Mouse (Mus musculus): ENCODE results near the gene Dpp3.
"Not testable (repeated sequence)": the region's sequence is repeated elsewhere in the genome, so short reads cannot be mapped to it uniquely, and the experiment has no call there.

The Dpp3 gene

DNA sequence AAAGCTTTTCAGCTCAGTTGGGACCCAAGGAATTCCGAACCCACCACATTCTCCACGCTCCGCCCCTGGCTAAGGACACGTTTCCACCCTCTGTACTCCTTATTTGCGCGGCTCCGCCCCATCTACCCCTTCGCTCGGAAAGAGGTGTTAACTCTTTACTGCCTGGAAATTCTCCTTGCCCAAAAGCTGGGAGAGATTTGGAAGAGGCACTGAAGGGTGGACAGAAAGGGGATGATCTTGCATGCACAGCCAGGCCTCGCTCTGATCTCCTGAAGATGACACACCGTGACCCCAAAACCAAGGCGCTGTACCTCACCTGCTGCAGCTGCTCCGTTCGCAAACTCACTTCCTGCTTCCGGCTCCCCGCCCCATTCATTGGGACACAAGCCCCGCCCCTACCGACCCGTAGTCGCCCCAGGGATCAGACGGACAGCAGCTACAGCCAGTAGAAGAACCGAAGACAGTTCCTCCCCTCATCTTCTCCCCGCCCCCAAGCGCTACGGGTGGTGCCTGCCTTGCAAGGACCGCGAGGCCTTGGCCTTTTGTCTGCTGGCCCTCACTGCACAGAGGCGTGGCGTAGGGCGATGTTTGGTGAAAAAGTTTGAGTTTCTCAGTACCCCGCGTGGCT is at the start of gene Dpp3:
TSS of gene Dpp3 (minus strand) at position 384 of the 628 bp plus-strand sequence.
- in situ Hi-C loops (cut with MboI, MseI), result no loop called here

GRCm38 (mm10) chr19:4968236-4968635 is 40.1 kb upstream of the Dpp3 start:
- in situ Hi-C loops (cut with MboI, MseI), result no loop called here

- in situ Hi-C loops (cut with MboI, MseI), result loop anchor here in 1 of 2 experiments (5.0 kb wide), 1 partner anchor 340 kb away; no protein-coding TSS in a partner anchor
Measured at GRCm38 (mm10) chr19:4961928-4962601, 34.0 kb upstream of the Dpp3 start, which contains the start of gene Mrpl11. Gene Mrpl11, plus strand, starts transcription at chr19:4962147.

DNA sequence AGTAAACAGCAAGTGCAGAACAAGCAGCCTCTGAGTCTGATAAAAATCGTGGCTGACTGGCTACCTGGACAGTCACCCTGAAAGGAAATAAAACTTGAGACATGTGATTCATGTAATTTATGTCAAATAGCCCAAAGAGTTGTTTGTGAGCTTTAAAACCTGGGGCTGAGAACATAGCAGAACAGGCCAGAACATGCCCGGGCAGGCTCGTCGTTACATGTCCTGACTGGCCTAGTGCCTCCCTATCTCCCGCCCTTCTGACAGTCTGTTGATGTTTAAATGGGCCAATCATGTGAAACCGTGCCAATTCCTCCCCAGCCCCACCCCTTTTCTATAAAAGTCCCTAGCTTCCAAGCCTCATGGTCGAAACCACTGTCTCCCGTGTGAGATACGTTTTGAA is 20.6 kb upstream of the Dpp3 start:
- in situ Hi-C loops (cut with MboI, MseI), result not testable (repeated sequence)

- in situ Hi-C loops (cut with MboI, MseI), result no loop called here
Measured at GRCm38 (mm10) chr19:4945540-4945939, 17.5 kb upstream of the Dpp3 start.

GRCm38 (mm10) chr19:4943253-4943588 is 15.1 kb upstream of the Dpp3 start:
- in situ Hi-C loops (cut with MboI, MseI), result no loop called here

DNA sequence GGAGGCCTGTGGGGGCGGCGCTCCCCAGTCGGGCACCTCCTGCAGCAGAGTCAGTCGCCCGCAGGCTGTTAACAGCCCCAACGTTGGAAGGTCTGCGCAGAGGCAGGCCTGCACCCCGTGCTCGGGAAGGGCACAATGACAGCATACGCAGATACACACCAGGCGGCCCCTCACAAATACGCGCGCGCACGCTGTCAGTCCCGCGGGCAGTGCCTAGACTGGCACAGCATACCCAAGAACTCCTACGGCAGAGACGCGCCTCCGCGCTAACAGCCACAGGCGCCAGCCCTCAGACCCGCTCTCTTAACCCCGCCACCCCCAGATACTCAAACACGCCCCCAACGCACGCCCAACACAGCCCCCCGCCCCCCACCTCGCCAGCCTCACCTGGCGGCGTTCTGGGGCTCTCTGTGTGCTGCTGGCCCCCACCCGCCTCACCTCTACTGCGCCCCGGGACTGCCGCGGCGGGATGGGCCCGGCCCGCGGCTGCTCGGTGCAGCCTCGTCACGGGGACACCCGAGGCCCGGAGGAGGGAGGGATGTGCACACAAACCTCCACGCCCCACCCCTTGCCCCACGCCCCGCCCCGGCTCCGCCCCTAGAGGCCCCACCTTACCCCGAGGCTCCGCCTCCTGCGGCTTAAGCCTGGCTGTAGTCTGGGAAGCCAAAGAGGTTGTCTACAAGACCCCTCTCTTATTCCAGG is 14.6 kb upstream of the Dpp3 start, which contains the start of gene Peli3:
TSS of gene Peli3 (minus strand) at position 577 of the 702 bp plus-strand sequence.
- in situ Hi-C loops (cut with MboI, MseI), result no loop called here

DNA sequence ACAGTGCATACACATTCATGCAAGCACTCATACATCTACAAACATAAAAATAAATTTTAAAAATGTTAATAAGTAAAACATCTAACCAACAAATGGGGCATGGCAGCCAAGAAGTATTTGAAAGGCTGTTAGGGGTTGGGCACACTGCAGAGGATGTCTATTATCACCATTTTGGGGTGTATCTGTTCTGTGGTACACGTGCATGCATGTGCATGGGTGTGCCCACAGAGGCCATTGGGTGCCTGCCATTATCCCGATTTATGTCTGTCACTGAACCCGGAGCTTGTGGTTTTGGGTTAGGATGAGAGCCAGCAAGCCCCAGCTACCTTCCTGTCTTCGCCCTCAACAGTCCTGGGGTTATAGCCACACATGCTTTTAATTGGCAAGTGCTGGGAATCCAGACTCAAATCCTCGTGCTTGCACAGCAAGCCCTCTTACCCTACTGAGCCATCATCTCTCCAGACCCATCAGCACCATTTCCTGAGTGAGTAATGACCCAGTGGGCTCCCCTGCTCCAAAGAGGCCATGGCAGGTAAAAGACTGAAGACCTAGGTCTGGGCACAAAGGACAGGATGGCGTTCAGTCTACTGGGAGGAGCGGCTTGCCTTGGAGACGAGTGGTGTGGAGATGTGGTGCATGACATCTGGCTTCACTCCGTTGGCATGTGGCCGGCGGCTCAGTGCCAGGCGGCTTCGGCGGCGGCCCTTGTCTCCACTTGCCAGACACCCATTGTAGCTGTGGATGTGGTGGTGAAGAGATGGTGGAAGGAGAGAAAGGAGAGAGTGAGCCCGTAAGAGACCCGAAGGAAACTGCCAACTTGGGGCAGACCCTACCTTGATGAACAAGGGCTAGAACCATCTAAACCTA is 9.6 kb upstream of the Dpp3 start:
- in situ Hi-C loops (cut with MboI, MseI), result no loop called here

DNA sequence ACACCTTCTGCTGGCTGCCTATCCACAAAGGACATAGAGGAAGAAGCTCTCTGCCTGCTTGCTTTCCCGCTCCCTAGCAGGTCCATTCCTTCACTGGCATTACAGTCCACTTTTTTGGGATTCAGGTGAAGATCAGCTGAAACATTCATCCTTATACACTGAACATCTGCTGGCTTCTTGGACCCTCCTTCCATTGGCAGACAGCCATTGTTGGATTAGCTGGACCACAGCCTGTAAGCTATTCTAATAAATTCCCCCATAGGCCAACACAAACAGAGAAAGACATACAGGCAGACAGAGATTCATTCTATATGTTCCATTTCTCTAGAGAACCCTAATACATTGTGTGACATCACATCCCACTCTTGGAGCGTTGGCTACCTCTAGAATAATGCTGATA is 8.8 kb upstream of the Dpp3 start:
- in situ Hi-C loops (cut with MboI, MseI), result no loop called here

DNA sequence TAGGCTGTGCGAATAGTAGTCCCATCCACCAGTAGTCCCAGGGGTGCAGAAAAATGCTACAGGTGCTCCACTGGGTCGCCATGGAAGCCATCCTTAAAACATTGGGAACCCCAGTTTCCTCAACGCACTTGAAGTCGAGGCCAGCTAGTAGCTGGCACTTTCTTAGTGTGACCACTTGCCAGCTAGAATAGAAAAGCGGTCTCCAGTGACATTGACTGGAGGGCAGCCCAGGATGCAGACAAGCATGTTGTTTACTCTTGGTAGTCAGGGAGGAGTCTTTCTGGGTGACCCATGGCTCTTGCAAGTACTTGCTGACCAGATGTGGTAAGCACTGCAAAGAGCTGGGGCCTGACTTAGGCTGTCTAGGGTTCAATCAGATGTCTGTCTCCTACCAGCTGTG is 694 bp upstream of the Dpp3 start:
- in situ Hi-C loops (cut with MboI, MseI), result no loop called here

DNA sequence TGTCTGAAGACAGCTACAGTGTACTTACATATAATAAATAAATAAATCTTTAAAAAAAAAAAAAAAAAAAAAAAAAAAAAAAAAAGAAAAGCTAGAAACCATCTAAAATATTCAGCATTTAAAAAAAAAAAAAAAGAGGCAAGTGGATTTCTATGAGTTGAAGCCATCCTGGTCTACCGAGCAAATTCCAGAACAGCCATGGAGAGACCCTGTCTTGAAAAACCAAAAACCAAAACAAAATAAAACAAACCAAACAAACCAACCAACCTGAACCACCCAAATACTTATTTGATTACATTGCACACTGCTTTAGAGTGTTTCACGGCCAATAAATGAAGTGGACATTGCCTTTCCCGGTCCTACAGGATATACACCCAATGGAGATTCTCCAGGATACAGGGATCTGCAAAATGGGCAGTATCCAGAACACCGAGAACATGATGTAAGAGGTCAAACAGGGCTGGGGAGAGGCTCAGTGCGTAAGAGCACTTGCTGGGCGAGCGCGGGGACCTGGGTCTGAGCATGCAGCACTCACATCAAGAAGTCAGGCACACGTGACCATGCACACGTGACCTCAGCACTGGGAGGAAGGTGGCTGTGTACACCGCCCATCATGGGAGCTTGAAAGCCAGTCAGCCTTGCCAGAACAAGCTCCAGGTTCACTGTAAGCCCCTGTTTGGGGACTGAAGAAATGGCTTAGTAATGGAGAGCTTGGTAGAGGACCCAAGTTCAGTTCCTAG is 2.8 kb downstream of the Dpp3 start:
- in situ Hi-C loops (cut with MboI, MseI), result no loop called here

DNA sequence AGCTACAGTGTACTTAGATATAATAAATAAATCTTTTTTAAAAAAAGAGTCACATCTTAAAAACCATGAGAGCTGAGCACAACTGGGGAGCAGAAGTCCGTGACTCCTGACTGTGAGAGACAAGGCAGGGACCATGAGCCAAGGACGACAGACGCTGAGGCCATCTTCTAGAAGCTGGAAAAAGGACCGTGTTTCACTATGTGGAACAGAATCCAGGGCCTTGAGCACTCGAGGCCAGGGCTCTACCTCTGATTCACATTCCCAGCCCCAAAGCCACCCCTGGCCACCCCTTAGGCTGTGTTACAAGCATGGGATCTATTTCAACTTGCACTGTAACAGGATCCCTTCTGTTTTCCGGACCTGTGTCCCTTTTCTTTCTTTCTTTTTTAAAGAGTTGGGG is 8.4 kb downstream of the Dpp3 start:
- in situ Hi-C loops (cut with MboI, MseI), result no loop called here

- in situ Hi-C loops (cut with MboI, MseI), result no loop called here
Measured at GRCm38 (mm10) chr19:4916827-4917226, 11.3 kb downstream of the Dpp3 start.

GRCm38 (mm10) chr19:4915924-4916603 is 12.0 kb downstream of the Dpp3 start:
- in situ Hi-C loops (cut with MboI, MseI), result no loop called here

DNA sequence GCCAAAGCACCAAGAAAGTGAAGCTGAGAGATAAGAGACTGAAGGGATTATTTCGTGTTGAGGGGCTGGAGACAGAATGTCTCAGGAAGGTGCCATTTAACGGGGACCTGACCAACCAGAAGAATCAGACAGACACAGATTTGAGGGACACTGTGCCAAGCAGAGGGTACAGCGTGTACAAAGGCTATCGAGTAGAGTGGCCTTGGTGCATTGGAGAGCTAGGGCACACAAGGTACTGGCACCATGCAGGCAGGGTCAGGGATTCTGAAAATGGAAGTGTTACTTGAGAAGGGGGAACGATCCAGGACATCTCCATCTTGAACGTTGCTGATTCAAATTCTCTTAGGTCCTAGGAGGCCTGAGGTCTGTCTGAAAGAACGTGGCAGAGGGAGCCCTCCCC is 18.7 kb downstream of the Dpp3 start:
- in situ Hi-C loops (cut with MboI, MseI), result loop anchor here (5.0 to 10.0 kb wide), 2 partner anchors 152 to 1725 kb away; partner anchors contain the start of gene Rbm4b (in 1 of the 2)

DNA sequence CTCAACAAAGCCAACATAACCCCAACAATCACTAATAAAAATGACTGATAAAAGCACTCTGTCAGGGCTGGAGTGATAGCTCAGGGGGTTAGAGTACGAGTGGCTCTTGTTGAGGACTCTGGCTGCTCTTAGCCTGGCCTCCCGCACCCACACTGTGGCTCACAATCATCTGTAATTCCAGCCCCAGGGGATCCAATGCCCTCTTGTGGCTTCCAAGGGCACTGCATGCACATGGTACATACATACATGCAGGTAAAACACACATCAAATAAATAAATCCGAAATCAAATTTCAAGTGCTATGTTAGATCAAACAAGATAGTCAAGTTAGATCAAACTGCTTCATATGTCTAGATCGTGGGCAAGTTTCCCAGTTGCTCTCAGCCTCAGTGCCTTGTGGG is 20.0 kb downstream of the Dpp3 start:
- in situ Hi-C loops (cut with MboI, MseI), result loop anchor here (5.0 to 10.0 kb wide), 2 partner anchors 151 to 1727 kb away; partner anchors contain the start of gene Rbm4b (in 1 of the 2)

DNA sequence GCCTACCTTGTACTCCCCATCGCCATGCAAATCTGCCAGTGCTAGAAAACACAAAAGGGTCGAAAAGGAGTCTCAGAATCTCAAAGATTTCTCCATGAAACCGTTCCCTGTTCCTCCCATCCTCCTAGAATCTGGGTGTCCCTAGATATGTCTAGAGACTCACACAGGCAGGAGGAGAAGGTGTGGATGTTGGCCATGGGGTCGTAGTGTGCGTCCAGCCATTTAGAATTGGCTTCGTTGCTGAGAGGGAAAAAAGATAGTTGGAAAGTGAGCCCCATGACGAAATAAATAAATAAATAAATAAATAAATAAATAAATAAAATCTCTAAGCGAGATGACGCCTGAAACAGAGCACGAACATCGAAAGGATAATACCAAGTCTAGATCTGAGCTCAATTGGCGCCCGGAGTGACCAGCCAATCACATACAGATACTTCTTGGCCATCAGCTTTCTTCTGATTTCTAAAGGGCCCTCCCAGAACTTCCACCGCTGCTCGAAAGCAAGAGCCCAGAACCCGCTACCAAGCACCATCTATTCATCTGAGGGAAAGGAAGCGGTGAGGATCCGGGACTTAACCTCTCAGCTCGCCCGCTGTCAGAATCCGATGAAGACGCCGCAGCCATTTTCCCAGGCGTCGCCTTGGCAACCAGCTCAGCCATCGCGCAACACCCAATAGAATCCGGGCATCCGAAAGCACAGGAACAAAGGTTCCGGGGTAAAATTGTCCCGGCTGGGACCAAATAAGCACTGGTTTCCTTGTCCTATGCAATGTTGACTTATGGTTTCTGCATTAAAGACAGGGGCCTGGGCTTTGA is 21.9 kb downstream of the Dpp3 start, which contains the start of gene Bbs1:
TSS of gene Bbs1 (minus strand) at position 650 of the 816 bp plus-strand sequence.
- in situ Hi-C loops (cut with MboI, MseI), result loop anchor here (5.0 to 10.0 kb wide), 2 partner anchors 149 to 1729 kb away; partner anchors contain the start of gene Rbm4b (in 1 of the 2)

GRCm38 (mm10) chr19:4899888-4900287 is 28.2 kb downstream of the Dpp3 start:
- in situ Hi-C loops (cut with MboI, MseI), result loop anchor here in 1 of 2 experiments (10.0 to 25.0 kb wide), 2 partner anchors 1262 to 1735 kb away; no protein-coding TSS in a partner anchor

GRCm38 (mm10) chr19:4898972-4899371 is 29.1 kb downstream of the Dpp3 start:
- in situ Hi-C loops (cut with MboI, MseI), result loop anchor here in 1 of 2 experiments (25.0 kb wide), 1 partner anchor 1263 kb away; no protein-coding TSS in a partner anchor

All from T-helper 17 cell (primary cell).